Mouse (Mus musculus) neural tube, embryonic 10.5 days (tissue): ENCODE measurements around the gene AC141477.1.

ENCODE experiments used
- DNase-seq: peaks from one replicate; pipeline ENCODE4 v3.0.0-alpha.2; 2017; ENCODE audit warnings: low spot score; ENCODE audit errors: extremely low spot score

Gene AC141477.1

GRCm38 (mm10) chr10:76416811-76417210 lies 23.4 kb downstream of the AC141477.1 start:
- DNase-seq, result no peak

GRCm38 (mm10) chr10:76408520-76408919 lies 31.7 kb downstream of the AC141477.1 start:
- DNase-seq, result no peak

- no peak for DNase-seq
These were observed 47.6 kb downstream of the AC141477.1 start for GRCm38 (mm10) chr10:76392596-76392995.

- peak; percentile 35 for DNase-seq
These were observed 48.5 kb downstream of the AC141477.1 start for GRCm38 (mm10) chr10:76391786-76392185.

GRCm38 (mm10) chr10:76391166-76391565 lies 49.1 kb downstream of the AC141477.1 start:
- DNase-seq, result no peak
